Mouse (Mus musculus): ENCODE results near the gene Ccr10. TPM values are rescaled to one million over a fixed set of nuclear protein-coding genes. Genes with fewer than 3 reads are reported as not detected.

The Ccr10 gene
- polyA plus RNA-seq, 1 experiment from 2014 or later: not detected

DNA sequence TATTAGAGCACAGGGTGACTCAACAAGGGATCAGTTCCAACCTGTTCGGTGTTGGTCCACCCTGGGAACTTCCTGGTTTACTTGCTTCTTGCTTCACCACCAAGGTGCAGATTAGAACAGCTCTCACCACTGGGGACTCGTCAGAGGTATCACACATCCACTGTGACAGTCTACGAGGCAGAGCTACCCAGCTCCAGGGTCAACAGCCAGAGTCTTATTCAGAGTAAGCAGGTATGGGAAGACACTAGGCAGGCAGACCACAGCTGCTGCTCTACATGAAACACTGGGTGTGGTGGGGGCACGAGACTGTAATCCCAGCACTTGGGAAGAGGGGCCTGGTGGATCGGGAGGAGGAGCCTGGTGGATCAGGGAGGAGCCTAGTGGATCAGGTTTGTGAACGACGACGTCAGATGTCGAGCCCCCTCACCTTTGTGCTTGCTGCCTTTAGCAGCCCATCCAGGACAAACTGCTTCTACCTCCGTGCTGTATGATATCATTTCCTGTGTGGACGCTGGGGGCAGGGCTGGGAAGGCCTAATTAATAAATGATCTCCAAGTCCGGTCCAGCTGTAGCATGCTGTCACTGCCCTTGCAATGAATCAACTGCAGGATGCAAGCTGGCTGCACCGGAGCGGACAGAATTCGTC, 36.6 kb downstream of the Ccr10 start:
- Histone ChIP-seq H3K9me3 (ENCODE audit: control insufficient read depth, low read length) (no peaks in the 10 kb centered on the region), H3K27ac (ENCODE audit: low read depth, low read length) (no peak overlapping the region), H3K9ac (ENCODE audit: low read length) (0 out of 2 replicates have a peak overlapping the region, but pooled peaks have one; percentile 0), H3K4me2 (peak overlapping the region; percentile 22), H3K27me3 (ENCODE audit: control insufficient read depth, insufficient read depth, low read length) (no peaks in the 10 kb centered on the region), H3K4me1 (ENCODE audit: control insufficient read depth, insufficient read depth, low read length) (no peaks in the 10 kb centered on the region), H3K36me3 (ENCODE audit: control insufficient read depth, insufficient read depth, low read length) (no peaks in the 10 kb centered on the region), H3K4me3 (ENCODE audit: low read depth, low read length) (no peak overlapping the region; the same call in 1 of the 2 replicates)
- ATAC-seq (ENCODE audit: low FRiP score): peak; percentile 65; the same call in 1 of the 2 replicates
- DNase-seq (ENCODE audit: low spot score, missing footprints): peak; percentile 88
- WGBS: 30% methylated on average over 15 of the region's 15 CpGs

DNA sequence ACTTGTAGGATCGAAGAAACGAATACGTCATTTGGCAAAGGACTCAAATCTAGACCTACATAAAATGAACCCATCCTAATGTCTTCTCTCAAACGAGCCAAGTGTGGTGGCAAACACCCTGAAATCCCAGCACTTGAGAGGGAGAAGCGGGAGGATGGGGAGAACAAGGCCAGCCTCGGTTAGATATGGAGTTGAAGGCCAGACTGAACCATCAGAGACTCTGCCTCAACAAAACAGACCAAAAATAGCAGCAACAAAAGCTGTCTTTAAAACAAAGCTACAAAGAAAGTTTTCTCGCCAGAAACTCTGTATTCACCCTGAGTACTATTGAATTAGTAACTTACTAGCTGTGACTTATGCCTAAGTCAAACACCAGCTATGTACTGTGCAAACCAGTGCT, 38.2 kb downstream of the Ccr10 start:
- no peaks in the 10 kb centered on the region for H3K4me1 ChIP-seq (ENCODE audit: control insufficient read depth, insufficient read depth, low read length)
- H3K4me2 ChIP-seq: no peak overlapping the region
- no peak overlapping the region for H3K9ac ChIP-seq (ENCODE audit: low read length)
- H3K9me3 ChIP-seq (ENCODE audit: control insufficient read depth, low read length): no peaks in the 10 kb centered on the region
- peak; percentile 79 for DNase-seq (ENCODE audit: low spot score, missing footprints)
- no peak for ATAC-seq (ENCODE audit: low FRiP score)
- H3K27me3 ChIP-seq (ENCODE audit: control insufficient read depth, insufficient read depth, low read length): no peaks in the 10 kb centered on the region
- WGBS: 85% methylated on average over 7 of the region's 7 CpGs
- H3K27ac ChIP-seq (ENCODE audit: low read depth, low read length): no peak overlapping the region
- no peak overlapping the region for H3K4me3 ChIP-seq (ENCODE audit: low read depth, low read length)
- no peaks in the 10 kb centered on the region for H3K36me3 ChIP-seq (ENCODE audit: control insufficient read depth, insufficient read depth, low read length)

- Histone ChIP-seq H3K4me2 (no peak overlapping the region), H3K9ac (ENCODE audit: low read length) (no peak overlapping the region), H3K4me3 (ENCODE audit: low read depth, low read length) (no peak overlapping the region), H3K4me1 (ENCODE audit: control insufficient read depth, insufficient read depth, low read length) (no peaks in the 10 kb centered on the region), H3K27me3 (ENCODE audit: control insufficient read depth, insufficient read depth, low read length) (no peaks in the 10 kb centered on the region), H3K27ac (ENCODE audit: low read depth, low read length) (no peak overlapping the region), H3K36me3 (ENCODE audit: control insufficient read depth, insufficient read depth, low read length) (no peaks in the 10 kb centered on the region), H3K9me3 (ENCODE audit: control insufficient read depth, low read length) (no peaks in the 10 kb centered on the region)
- WGBS: 80% methylated on average over 13 of the region's 13 CpGs
- peak; percentile 33 for DNase-seq (ENCODE audit: low spot score, missing footprints)
- ATAC-seq (ENCODE audit: low FRiP score): no peak
Measured at GRCm38 (mm10) chr11:101134217-101134865, 40.9 kb downstream of the Ccr10 start.

- H3K9me3 ChIP-seq (ENCODE audit: control insufficient read depth, low read length): no peaks in the 10 kb centered on the region
- no peak overlapping the region for H3K4me3 ChIP-seq (ENCODE audit: low read depth, low read length)
- no peak overlapping the region for H3K9ac ChIP-seq (ENCODE audit: low read length)
- no peaks in the 10 kb centered on the region for H3K4me1 ChIP-seq (ENCODE audit: control insufficient read depth, insufficient read depth, low read length)
- 85% methylated on average over 12 of the region's 12 CpGs for WGBS
- H3K36me3 ChIP-seq (ENCODE audit: control insufficient read depth, insufficient read depth, low read length): no peaks in the 10 kb centered on the region
- no peak overlapping the region for H3K4me2 ChIP-seq
- H3K27ac ChIP-seq (ENCODE audit: low read depth, low read length): no peak overlapping the region
- H3K27me3 ChIP-seq (ENCODE audit: control insufficient read depth, insufficient read depth, low read length): no peaks in the 10 kb centered on the region
- peak; percentile 64 for DNase-seq (ENCODE audit: low spot score, missing footprints)
- ATAC-seq (ENCODE audit: low FRiP score): no peak
Measured at GRCm38 (mm10) chr11:101133037-101133436, 42.2 kb downstream of the Ccr10 start.

- H3K9me3 ChIP-seq (ENCODE audit: control insufficient read depth, low read length): no peaks in the 10 kb centered on the region
- H3K4me2 ChIP-seq: no peak overlapping the region
- H3K27me3 ChIP-seq (ENCODE audit: control insufficient read depth, insufficient read depth, low read length): no peaks in the 10 kb centered on the region
- no peak overlapping the region for H3K4me3 ChIP-seq (ENCODE audit: low read depth, low read length)
- DNase-seq (ENCODE audit: low spot score, missing footprints) (peak; percentile 89), ATAC-seq (ENCODE audit: low FRiP score) (no peak)
- no peak overlapping the region for H3K9ac ChIP-seq (ENCODE audit: low read length)
- H3K27ac ChIP-seq (ENCODE audit: low read depth, low read length): no peak overlapping the region
- WGBS: 87% methylated on average over 6 of the region's 6 CpGs
- no peaks in the 10 kb centered on the region for H3K4me1 ChIP-seq (ENCODE audit: control insufficient read depth, insufficient read depth, low read length)
- peaks cover under 1% of the 10 kb centered on the region for H3K36me3 ChIP-seq (ENCODE audit: control insufficient read depth, insufficient read depth, low read length)
Measured at GRCm38 (mm10) chr11:101131701-101132100, 43.5 kb downstream of the Ccr10 start.

DNA sequence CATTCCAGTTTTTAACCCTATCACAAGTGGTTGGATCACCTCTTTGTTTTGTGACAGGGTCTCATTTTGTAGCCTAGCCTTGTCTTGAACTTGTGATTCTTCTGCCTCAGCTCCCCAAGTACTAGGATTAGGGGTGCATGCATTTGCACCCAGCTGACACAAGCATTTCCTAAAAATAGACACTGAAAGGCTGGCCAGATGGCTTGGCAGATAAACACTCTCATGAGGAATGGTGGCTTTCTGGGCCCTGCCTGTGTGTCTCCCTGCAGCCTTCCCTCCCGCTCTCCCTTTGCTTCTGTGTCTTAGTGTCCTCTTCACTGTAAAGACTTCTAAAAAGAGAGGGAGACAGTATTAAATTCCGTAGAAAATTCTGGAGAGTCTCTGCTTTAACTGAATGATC, 44.1 kb downstream of the Ccr10 start:
- no peak overlapping the region for H3K9ac ChIP-seq (ENCODE audit: low read length)
- H3K9me3 ChIP-seq (ENCODE audit: control insufficient read depth, low read length): no peaks in the 10 kb centered on the region
- DNase-seq (ENCODE audit: low spot score, missing footprints) (no peak), ATAC-seq (ENCODE audit: low FRiP score) (no peak)
- H3K4me3 ChIP-seq (ENCODE audit: low read depth, low read length): no peak overlapping the region
- no peak overlapping the region for H3K4me2 ChIP-seq
- H3K4me1 ChIP-seq (ENCODE audit: control insufficient read depth, insufficient read depth, low read length): no peaks in the 10 kb centered on the region
- no peaks in the 10 kb centered on the region for H3K27me3 ChIP-seq (ENCODE audit: control insufficient read depth, insufficient read depth, low read length)
- H3K27ac ChIP-seq (ENCODE audit: low read depth, low read length): no peak overlapping the region
- 96% methylated on average over 2 of the region's 2 CpGs for WGBS
- peaks cover 5% of the 10 kb centered on the region for H3K36me3 ChIP-seq (ENCODE audit: control insufficient read depth, insufficient read depth, low read length)

- Histone ChIP-seq H3K27ac (ENCODE audit: low read depth, low read length) (no peak overlapping the region), H3K4me1 (ENCODE audit: control insufficient read depth, insufficient read depth, low read length) (no peaks in the 10 kb centered on the region), H3K9ac (ENCODE audit: low read length) (no peak overlapping the region), H3K27me3 (ENCODE audit: control insufficient read depth, insufficient read depth, low read length) (no peaks in the 10 kb centered on the region), H3K9me3 (ENCODE audit: control insufficient read depth, low read length) (no peaks in the 10 kb centered on the region), H3K4me2 (no peak overlapping the region), H3K36me3 (ENCODE audit: control insufficient read depth, insufficient read depth, low read length) (peaks cover 9% of the 10 kb centered on the region), H3K4me3 (ENCODE audit: low read depth, low read length) (no peak overlapping the region)
- 56% methylated on average over 18 of the region's 18 CpGs for WGBS
- no peak for ATAC-seq (ENCODE audit: low FRiP score)
- DNase-seq (ENCODE audit: low spot score, missing footprints): no peak
Measured at GRCm38 (mm10) chr11:101130056-101130756, 45.0 kb downstream of the Ccr10 start.

GRCm38 (mm10) chr11:101128996-101129577, 46.2 kb downstream of the Ccr10 start:
- peaks cover 9% of the 10 kb centered on the region for H3K36me3 ChIP-seq (ENCODE audit: control insufficient read depth, insufficient read depth, low read length)
- no peaks in the 10 kb centered on the region for H3K4me1 ChIP-seq (ENCODE audit: control insufficient read depth, insufficient read depth, low read length)
- DNase-seq (ENCODE audit: low spot score, missing footprints) (no peak), ATAC-seq (ENCODE audit: low FRiP score) (no peak)
- no peak overlapping the region for H3K27ac ChIP-seq (ENCODE audit: low read depth, low read length)
- 89% methylated on average over 11 of the region's 11 CpGs for WGBS
- H3K27me3 ChIP-seq (ENCODE audit: control insufficient read depth, insufficient read depth, low read length): no peaks in the 10 kb centered on the region
- H3K4me2 ChIP-seq: no peak overlapping the region
- no peak overlapping the region for H3K4me3 ChIP-seq (ENCODE audit: low read depth, low read length)
- no peaks in the 10 kb centered on the region for H3K9me3 ChIP-seq (ENCODE audit: control insufficient read depth, low read length)
- H3K9ac ChIP-seq (ENCODE audit: low read length): no peak overlapping the region

DNA sequence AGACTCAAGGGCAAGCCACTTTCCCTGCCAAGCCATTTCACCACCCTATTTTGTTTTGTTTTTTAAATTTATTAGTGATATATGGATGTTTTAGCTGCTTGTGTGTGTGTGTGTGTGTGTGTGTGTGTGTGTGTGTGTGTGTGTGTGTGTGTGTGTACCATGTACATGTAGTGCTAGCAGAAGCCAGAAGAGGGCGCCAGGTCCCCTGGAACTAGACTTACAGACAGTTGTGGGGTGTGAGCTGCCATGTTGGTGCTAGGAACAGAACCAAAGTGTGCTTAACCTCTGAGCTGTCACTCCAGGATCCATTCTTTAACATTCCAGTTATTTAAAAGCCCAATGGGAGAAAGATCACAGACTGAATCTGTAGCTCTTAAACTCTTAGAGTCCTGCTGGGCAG, 48.2 kb downstream of the Ccr10 start:
- peaks cover 11% of the 10 kb centered on the region for H3K36me3 ChIP-seq (ENCODE audit: control insufficient read depth, insufficient read depth, low read length)
- H3K4me1 ChIP-seq (ENCODE audit: control insufficient read depth, insufficient read depth, low read length): no peaks in the 10 kb centered on the region
- 94% methylated on average over 1 of the region's 1 CpGs for WGBS
- DNase-seq (ENCODE audit: low spot score, missing footprints) (no peak), ATAC-seq (ENCODE audit: low FRiP score) (no peak)
- no peak overlapping the region for H3K4me3 ChIP-seq (ENCODE audit: low read depth, low read length)
- H3K27me3 ChIP-seq (ENCODE audit: control insufficient read depth, insufficient read depth, low read length): no peaks in the 10 kb centered on the region
- no peak overlapping the region for H3K4me2 ChIP-seq
- H3K9ac ChIP-seq (ENCODE audit: low read length): no peak overlapping the region
- no peak overlapping the region for H3K27ac ChIP-seq (ENCODE audit: low read depth, low read length)
- no peaks in the 10 kb centered on the region for H3K9me3 ChIP-seq (ENCODE audit: control insufficient read depth, low read length)
